Mouse (Mus musculus) naive thymus-derived CD4-positive, alpha-beta T cell, adult 2 months (primary cell): ENCODE measurements around the gene Ngfr.
A peak's percentile ranks its signal among the peaks of the same experiment; 100 is the strongest.

ENCODE experiments used
- DNase-seq: peaks from one replicate; pipeline ENCODE4 v3.0.0-alpha.2; 2011; ENCODE audit warnings: low read depth

The Ngfr gene

GRCm38 (mm10) chr11:95520456-95521072 is 67.0 kb downstream of the Ngfr start:
- peak; percentile 93 for DNase-seq

GRCm38 (mm10) chr11:95519996-95520395 is 67.5 kb downstream of the Ngfr start:
- DNase-seq = no peak

- no peak for DNase-seq
Observed at GRCm38 (mm10) chr11:95519299-95519698, 68.2 kb downstream of the Ngfr start.
